Mouse (Mus musculus) bone marrow, adult 2 months (tissue): ENCODE measurements around the gene Gngt2. TPM values are rescaled to one million over a fixed set of nuclear protein-coding genes. Genes with fewer than 3 reads are reported as not detected.

Experiments
- H3K27ac ChIP-seq: fragments of 200-500 bp; 2 replicates; pipeline ENCODE4 v1.5.1; 2012; ENCODE audit warnings: low read depth, mild to moderate bottlenecking, control low read depth, inconsistent platforms, low read length; ENCODE audit not compliant: control insufficient read depth, poor library complexity, insufficient read depth
- H3K4me1 ChIP-seq: fragments of 200-500 bp; 2 replicates; pipeline ENCODE4 v1.6.1; 2011; ENCODE audit warnings: low read length; ENCODE audit not compliant: control insufficient read depth, insufficient read depth
- H3K4me3 ChIP-seq: fragments of 200-500 bp; replicated peaks from 2 replicates; pipeline ENCODE3; 2011; ENCODE audit warnings: mild to moderate bottlenecking, low read depth, low read length, control low read depth; ENCODE audit not compliant: control insufficient read depth
- CTCF ChIP-seq: fragments of 200-500 bp; IDR thresholded peaks from 2 replicates; pipeline ENCODE4 v1.5.1; 2011; ENCODE audit warnings: low read length, control low read depth; ENCODE audit not compliant: control insufficient read depth, insufficient read depth
- POLR2A ChIP-seq: fragments of 200-500 bp; IDR thresholded peaks from 2 replicates; pipeline ENCODE4 v1.6.1; 2011; ENCODE audit warnings: low read depth, mild to moderate bottlenecking, control low read depth, low read length, borderline replicate concordance; ENCODE audit not compliant: control insufficient read depth
- WGBS: fragments of 180-500 bp; shearing (Covaris S2); methylation state at CpG from one replicate; pipeline ENCODE4 v1.1.7; 2018; 5-methylcytosine and 5-hydroxymethylcytosine counted together
- polyA plus RNA-seq: library from polyadenylated mRNA; stranded (reverse); fragments of >200 nt; gene quantifications from 2 replicates; pipeline ENCODE4 v1.2.4, GENCODE M21; 2011; ENCODE audit warnings: low replicate concordance; ENCODE audit not compliant: missing spikeins, insufficient read depth, insufficient read length

Gene Gngt2
- polyA plus RNA-seq, 1 experiment, result 94.0 TPM

DNA sequence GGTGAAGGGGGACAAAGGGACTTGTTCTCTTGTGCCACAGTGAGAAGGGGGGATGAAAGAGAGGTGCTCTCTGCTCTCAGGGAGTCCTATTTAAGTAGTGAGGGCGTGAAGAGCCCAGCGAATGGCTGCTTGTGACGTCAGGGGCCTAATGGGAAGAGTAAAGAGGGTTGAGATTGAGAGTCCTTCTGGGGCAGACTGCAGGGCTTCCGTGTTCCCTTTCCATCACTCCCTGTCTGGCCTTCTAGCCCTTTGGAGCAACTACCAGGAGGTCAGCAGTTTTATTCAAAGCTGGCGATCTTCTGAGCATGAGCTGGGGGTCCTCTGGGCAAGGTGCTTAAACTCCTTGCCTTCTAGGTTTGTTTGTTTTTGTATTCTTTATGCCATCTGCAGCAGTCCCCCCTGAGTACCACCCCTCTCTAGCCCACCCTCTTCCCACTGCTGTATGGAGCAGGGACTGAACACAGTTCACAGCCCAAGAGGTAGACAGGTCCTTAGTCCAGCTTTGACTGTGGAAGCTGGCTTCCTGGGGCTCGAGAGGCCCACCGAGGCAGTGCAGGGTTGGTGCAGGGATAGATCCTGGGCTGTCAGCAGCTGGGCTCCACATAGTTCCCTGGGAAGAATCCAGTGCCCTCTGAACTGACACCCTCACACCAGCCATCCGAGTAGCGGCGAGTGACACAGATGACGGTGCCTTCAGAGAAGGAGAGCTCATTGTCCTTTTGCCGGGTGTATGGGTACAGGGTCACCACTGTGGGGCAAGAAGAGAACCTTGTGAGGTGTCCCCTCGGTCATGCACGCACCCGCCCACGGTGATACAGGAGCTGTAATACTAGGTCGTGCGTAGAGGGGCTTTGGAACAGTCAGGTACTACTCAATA lies 4.6 kb upstream of the Gngt2 start:
- H3K27ac ChIP-seq, result no peak overlapping the region
- 88% methylated on average over 18 of the region's 18 CpGs for WGBS
- no peak for TF ChIP-seq CTCF
- no peak for TF ChIP-seq POLR2A
- peaks cover 10% of the 10 kb centered on the region for H3K4me1 ChIP-seq
- H3K4me3 ChIP-seq, result no peak overlapping the region

DNA sequence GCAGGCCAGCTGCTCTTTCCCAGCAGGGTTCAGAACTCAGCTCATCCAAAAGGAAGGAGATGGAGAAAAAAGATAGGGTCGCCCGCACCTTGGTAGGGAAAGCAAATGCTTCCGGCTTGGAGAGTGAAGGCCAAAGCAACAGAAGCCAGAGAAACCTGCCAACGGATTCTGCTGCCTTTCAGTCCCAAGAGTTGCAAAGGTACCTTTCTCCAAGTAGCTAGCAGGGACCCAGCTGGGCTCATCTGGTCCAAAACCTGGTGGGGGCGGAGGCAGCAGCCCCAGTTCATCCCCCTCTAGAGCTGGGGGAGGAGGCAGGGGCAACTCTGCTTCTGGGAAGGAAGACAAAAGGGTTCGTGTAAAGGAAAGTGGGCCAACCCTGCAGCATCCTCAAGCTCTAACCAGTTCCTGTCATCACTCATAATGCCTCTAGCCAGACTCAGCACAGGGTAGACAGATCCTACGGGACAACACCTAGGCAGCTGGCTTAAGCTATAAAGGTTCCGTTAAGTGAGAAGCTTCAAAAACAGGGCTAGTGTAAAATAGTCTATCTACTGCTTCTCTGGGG lies 3.9 kb upstream of the Gngt2 start:
- H3K4me1 ChIP-seq, result peaks cover 11% of the 10 kb centered on the region
- no peak overlapping the region for H3K4me3 ChIP-seq
- WGBS, result 68% methylated on average over 8 of the region's 8 CpGs
- H3K27ac ChIP-seq, result peak overlapping the region; percentile 95
- no peak for TF ChIP-seq POLR2A

DNA sequence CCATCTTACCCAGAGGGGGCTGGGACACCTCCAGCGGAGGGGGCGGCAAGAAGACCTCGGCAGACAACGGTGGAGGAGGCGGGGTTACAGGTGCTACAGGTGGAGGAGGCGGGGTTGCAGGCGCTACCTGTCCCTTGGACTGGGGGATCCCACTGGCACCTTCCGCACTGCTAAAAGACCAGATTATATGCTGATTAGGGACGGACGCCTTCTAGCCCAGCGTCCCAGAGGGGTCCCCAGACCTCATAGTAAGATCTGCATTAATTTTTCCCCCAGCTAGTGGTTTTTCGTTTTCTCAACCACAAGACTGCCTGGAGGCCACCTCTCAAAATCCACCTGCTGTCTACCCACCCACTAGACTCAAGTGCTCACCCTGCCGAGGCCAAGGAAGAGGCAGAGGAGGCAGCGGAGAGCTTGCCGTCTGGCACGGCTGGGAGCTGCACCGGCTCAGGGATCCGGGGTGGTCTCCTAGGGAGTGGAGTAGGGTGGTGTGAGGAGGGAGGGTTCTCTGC lies 3.3 kb upstream of the Gngt2 start:
- 34% methylated on average over 18 of the region's 18 CpGs for WGBS
- H3K27ac ChIP-seq, result peak overlapping the region; percentile 95
- peak overlapping the region; percentile 43 for H3K4me3 ChIP-seq
- peaks cover 15% of the 10 kb centered on the region for H3K4me1 ChIP-seq
- TF ChIP-seq CTCF (no peak), POLR2A (no peak)

DNA sequence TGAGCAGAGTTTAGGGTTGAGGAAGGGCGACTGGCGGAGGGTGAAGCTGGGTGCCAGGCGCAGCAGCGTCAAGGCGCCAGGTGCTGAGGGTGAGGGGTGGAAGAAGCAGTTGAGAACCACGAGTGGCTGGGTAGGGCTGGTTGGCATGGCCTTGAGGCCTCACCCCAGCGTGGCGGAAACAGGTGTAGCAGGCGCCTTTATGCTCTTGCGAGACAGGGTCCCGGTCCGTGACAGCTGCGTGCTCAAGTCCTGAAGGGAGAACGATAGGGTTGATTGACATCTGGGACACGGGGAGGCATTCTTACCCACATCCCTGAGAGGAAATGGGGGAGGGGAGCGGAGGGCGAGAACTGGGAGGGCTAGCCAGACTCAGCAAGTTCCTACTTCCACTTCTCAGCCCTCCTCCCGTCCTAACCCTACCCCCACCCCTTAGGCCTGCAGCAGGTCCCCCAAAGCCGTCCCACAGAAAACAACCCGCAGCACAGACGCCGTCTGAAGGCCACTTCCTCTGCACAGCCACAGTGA lies 2.8 kb upstream of the Gngt2 start:
- no peak for TF ChIP-seq CTCF
- TF ChIP-seq POLR2A, result peak; percentile 43; the same call in 1 of the 2 replicates
- under 1% methylated on average over 22 of the region's 22 CpGs for WGBS
- peak overlapping the region; percentile 95 for H3K27ac ChIP-seq
- H3K4me1 ChIP-seq, result peaks cover 15% of the 10 kb centered on the region
- H3K4me3 ChIP-seq, result peak overlapping the region; percentile 43

DNA sequence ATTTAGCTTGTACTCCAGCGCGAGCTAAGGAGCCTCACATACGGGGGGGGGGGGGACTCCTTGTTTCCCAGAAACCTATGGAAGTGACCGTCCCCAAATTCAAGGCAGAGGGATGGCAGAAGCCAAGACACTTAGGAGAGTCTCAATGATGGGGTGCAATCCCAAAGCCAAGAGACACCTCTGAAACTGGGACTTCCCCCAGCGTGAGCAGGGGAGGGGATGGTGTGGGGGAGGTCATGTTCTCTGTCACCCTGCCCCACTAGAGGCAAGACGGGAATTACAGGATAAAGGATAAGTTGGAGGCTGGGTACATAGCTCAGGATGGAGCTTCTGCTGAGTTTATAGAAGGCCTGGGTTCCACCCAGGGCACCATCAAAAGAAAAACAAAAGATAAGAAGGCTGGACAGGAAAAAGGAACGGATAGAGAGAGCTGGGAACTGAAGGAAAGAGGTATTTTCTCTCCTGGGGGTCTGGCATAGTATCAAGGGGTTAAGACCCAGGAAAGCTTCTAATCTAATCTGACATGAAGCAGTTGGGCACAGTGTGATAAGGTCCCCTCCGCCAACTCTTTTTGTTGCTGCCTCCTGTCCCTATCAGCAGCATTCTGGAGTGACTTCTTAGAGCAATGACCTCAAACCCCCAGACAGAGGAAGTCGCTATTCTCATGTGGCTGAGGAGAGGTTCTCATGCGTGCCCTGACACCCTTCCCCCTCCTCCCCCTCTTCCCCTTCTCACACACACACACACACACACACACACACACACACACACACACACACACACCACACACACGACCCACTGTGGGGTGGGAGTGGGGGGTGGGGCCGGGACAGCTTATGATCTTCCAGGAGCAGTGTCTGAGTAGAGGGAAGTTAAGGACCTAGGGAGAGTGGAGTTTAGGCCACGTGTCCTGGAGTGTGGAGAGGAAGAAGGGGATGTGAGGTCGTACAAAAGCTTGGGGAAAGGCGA lies 2.0 kb upstream of the Gngt2 start:
- TF ChIP-seq CTCF (no peak), POLR2A (no peak)
- Histone ChIP-seq H3K27ac (peak overlapping the region; percentile 95), H3K4me3 (no peak overlapping the region), H3K4me1 (peaks cover 16% of the 10 kb centered on the region)
- WGBS, result 2% methylated on average over 15 of the region's 15 CpGs

DNA sequence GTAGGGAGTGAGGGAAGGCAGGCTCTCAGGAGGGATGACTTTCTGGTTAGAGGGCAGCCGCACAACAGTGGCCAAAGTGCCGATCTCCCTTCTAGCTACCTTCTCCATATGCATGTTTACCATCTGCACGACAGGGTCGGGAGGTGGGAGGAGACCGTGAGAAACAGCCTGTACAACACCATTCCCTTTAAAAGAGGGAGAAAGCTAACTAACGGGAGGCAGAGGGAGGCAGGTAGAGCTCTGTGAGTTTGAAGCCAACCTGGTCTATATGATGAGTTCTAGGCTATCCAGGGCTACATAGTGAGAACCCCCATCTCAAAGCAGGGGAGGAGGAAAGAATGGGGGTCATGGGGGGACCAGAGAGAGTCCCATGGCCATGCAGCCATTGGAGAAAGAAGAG lies 1.2 kb upstream of the Gngt2 start:
- 34% methylated on average over 6 of the region's 6 CpGs for WGBS
- peaks cover 18% of the 10 kb centered on the region for H3K4me1 ChIP-seq
- H3K27ac ChIP-seq, result peak overlapping the region; percentile 31; the same call in 1 of the 2 replicates
- no peak overlapping the region for H3K4me3 ChIP-seq
- TF ChIP-seq CTCF (no peak), POLR2A (0 out of 2 replicates have a peak, but pooled peaks have one; percentile 0)

DNA sequence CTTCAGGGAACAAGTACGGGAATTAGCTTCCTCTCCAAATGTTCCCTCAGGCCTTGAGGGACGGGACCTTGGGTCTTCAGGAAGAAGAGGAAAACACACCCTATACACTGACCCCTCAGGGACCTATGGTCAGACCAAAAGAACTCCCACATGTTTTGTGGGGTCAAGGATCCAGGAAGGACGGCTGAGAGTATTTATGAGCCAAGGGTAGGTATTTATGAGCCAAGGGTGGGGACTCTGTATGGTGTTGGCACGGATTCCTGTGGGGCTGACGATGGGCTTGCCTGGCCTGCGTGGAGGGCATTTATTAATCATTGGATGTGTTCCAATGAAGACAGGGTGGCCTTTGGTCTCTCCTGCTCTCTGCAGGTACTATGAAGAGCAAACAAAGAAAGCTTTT lies 583 bp upstream of the Gngt2 start:
- 74% methylated on average over 6 of the region's 6 CpGs for WGBS
- H3K4me3 ChIP-seq, result no peak overlapping the region
- peaks cover 18% of the 10 kb centered on the region for H3K4me1 ChIP-seq
- H3K27ac ChIP-seq, result no peak overlapping the region
- TF ChIP-seq CTCF (no peak), POLR2A (no peak)
